Mouse (Mus musculus) embryo, embryonic 10 days (tissue): Measurements from ENCODE around the gene Ciao2a.
A peak's percentile ranks its signal among the peaks of the same experiment; 100 is the strongest.

Experiments
- DNase-seq: peaks from one replicate; pipeline ENCODE4 v3.0.0-alpha.2; 2015; ENCODE audit warnings: low spot score

Ciao2a gene

DNA sequence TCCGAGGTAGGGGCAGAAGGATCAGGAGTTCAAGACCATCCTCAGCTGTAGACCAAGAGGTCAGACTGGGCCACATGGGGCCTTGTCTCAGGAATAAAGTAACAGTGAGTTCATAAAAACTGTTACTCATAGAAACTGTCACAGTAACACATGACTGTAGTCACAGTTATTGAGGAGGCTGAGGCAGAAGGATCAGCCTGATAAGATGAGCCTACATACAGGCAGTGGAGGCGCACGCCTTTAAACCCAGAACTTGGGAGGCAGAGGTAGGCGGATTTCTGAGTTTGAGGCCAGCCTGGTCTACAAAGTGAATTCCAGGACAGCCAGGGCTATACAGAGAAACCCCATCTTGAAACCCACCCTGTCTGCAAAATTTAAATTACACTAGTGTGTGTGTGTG, 6.3 kb upstream of the Ciao2a start:
- no peak for DNase-seq

DNA sequence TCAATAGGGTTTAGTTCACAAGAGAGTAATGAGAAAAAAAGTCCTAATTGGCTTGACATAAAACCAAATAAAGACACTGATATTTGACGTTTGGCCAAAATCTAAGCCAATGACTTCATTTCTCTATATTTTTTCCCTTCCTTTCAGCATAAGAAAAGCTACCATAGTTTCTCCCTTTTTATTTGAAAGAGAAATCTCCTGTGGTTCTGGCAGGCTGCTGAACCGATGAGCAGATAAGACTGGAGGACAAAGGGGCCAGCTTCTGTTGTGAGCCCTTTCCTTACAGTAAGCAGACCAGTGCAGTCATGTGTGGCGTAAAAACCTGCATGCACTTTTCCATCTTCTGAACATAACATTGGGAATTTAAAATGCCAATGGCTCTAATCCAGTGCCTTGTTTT, 5.5 kb upstream of the Ciao2a start:
- no peak for DNase-seq

DNA sequence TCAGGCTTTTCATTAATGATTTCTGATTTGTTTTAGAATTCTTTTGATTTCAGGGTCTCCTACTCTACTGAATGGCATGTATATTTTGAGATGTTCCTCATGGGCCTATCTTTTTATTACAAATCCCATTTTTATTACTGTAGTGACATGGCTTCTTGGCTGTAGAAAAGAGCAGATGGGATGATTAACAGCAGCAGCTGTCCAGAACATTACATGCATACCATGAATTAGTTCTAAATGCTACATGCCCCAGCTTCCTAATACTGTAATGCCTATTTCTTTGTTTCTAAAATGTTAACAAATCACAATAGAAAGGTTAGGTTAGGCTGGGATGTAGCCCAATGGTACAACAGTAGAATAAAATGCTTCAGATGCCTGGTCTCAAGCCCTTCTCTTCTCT, 5.0 kb upstream of the Ciao2a start:
- DNase-seq = no peak

DNA sequence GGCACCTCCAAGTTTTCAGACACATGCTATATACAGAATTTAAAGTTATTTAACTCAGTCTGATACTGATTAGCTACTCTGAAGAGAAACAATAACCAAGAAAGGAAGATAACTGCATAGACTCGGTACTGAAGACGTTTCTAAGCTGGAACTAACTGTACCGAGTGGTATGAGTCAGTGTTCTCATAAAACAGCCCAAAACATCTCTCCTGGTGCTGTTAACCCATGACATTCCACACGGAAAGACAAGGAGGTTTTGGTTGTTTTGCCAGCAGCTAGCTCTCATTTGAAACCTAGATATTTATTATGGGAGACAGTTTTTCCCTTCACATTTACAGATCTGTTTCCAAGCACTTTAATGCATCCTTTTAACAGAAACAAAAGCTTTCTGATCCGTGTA, 2.8 kb upstream of the Ciao2a start:
- no peak for DNase-seq

DNA sequence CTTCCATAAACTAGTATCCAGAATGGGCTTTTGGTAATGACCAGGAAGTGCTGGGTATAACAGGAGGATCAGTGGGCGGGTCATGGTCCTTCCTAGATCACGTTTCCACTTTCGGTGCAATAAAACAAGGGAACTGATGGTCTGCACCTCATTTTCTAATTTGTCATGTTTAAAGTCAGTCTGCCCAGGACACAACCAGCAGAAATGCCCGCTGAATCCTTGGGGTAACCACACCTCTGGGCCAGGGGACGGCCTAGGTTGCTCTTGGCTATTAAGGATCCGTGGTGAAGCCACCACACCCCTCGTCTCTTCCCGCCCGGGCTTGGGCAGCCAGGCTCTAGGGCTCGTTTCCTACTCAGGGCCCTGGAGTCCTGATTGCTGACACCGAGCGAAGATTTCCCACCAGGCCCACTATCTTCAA, 2.3 kb upstream of the Ciao2a start:
- peak; percentile 49 for DNase-seq

DNA sequence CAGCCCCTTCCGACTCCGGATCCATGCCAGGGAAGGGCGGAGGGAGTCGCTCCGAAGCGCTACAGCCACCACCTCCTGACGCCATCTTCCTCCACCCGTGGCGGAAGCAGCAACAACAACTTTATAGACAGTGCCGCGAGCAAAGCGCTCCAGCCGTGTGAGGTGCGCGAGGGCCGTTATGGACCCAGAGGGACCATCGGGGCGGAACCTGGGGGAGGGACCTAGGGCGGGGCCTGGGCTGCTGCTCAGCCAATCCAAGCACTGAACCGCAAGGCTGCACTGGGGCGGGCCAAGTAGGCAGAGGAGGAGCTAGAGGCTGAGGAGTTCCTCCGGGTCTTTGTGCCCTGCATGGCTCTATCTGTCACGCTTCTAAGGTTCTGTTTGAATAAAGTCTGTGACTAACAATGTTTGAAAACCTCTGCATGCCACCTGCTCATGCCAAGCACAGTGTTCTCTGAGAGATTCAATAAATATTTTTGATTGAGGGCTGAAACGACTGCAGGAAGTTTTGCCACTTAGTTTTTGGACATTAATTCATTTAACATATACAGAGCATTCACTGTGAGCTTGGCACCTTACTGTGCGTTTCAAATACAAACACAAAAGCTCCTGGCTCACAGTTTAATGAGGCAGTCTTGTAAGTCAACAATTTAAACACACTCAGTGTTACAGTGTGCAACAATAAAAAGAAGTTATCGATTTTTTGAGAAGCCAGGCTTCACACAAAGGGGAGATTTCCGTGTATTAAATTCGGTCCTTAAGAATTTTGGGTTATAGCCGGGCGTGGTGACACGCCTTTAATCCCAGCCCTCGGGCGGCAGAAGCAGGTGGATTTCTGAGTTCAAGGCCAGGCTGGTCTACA, 1.5 kb upstream of the Ciao2a start:
- peak; percentile 97 for DNase-seq

DNA sequence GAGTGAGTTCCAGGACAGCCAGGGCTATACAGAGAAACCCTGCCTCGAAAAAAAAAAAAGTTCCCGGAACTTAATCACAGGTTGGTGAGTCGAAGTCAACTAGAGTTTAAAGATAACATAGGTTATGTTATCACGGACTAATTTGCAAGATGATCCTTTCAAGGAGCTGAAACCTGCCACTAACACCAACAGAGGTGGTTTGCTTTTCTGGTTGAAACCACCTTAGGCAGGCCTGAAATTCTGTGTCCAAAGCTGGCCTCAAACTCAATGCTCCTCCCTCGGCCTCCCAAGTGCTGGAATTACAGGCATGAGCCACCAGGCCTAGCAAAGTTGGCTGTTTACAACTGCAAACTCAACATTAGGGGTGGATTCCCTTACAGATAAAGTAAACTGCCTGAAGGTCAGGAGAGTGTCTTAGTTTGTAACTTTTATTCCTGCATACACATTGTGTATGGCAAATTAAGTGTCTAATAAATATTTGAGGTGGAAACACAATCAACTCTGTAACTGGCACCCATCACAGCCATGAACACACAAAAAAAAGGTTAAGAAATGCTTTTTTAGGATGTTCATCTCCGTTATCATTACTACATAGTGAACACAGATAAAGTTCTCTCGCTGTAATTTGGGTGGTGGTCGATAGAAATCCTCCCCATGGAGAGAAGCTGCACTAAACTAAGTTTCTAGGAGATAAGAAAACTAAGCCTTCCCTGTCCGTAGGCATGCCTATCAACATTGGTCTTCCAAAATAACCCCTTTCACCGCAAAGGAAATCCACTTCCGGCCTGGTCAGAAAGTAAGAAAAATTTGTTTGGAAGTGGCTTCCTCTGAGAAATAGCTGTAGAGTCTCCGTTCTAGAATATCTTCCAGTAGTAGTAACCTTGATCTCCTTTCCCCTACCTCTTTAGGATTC, 612 bp upstream of the Ciao2a start:
- peak; percentile 8 for DNase-seq

DNA sequence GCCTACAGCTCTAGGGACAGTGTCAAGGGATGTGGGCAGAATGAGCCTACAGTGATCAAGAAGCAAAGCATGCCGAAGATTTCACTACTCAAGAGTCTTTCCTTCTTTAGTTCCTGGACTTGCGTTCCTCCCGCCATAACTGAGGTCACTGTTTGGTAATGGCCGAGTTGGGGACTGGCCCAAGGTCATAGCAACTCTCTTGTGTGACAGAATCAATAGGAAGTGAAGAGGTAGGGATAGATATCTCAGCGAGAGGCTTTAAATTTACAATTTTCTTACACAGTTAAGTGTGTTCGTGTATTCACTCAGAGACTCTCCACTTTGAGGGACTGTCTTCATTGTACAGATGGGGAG, 759 bp downstream of the Ciao2a start:
- DNase-seq = peak; percentile 23

DNA sequence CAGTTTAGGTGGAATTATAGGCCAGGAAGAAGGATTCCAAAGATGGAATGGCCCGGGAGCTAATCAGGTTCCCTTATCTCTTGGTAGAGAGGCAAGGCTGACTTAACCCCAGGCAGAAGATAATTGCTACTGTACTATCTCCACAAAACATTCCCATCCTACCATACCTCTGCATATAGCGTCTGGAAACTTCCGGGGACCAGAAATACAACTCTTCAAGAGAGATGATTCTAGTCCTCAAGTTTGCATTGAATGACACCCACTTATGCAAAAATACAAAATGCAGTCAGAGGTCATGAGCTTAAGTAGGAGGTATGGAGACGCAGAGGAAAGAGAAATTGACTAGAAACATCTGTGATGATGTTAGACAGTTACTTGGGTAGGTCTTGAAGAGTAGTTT, 1.5 kb downstream of the Ciao2a start:
- DNase-seq = no peak

DNA sequence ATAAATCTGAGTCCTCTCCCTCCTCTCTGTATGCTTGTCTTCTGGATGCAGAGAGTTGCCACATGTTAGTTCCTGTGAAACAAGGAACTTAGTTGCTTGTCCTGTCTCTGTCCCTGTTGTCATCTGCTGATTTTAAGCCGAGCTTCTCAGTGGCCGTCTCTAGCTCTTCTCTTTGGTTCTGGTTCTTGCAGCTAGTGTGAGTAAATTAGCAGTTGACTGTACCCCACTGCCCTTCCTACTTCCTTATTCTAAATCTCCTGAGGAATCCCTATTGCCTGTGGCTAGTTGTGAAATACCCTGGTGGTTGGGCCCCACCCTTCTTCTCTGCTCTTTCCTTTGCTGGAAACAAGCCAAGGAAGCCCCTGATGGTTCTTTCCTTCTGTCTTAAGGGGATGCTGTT, 5.1 kb downstream of the Ciao2a start:
- no peak for DNase-seq

DNA sequence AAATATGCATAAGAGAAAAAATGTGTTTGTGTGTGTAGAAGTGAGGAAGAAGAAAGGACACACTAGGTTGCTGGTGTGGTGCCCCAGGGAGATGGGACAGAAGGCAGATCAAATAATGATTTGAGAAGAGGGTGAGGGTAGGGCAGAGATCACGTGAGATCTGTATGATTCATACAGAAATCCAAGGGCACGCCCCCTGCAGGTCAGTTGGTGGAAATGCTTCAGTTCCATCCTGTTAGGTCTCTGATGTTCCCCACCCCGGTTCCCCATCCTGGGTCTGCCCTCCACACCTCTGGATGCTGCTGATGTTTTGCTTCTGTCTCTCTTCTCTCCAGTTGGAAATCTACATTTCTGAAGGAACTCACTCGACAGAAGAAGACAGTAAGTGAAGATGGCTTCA, 9.6 kb downstream of the Ciao2a start:
- DNase-seq = peak; percentile 41

DNA sequence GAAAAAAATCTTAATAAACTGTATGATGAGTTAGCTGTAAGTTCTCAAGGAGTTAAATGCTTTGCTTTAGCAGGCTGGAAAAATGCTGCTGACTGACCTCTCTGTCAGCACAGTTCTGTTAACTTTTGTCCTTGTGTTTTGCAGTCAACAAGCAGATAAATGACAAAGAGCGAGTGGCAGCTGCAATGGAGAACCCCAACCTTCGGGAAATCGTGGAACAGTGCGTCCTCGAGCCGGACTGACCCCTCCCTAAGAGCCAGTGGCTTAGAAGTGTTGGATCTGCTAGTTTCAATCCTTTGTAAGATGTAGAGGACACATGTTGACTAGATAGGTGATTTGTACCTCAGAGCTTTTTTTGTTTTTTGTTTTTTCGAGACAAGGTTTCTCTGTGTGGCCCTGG, 11.8 kb downstream of the Ciao2a start:
- no peak for DNase-seq

GRCm38 (mm10) chr9:66142265-66142664, 15.9 kb downstream of the Ciao2a start:
- no peak for DNase-seq

- peak; percentile 92 for DNase-seq
Observed at GRCm38 (mm10) chr9:66144248-66144647, 17.8 kb downstream of the Ciao2a start.

- no peak for DNase-seq
Observed at GRCm38 (mm10) chr9:66146141-66146540, 19.7 kb downstream of the Ciao2a start.

GRCm38 (mm10) chr9:66152011-66152410, 25.6 kb downstream of the Ciao2a start:
- DNase-seq = no peak

DNA sequence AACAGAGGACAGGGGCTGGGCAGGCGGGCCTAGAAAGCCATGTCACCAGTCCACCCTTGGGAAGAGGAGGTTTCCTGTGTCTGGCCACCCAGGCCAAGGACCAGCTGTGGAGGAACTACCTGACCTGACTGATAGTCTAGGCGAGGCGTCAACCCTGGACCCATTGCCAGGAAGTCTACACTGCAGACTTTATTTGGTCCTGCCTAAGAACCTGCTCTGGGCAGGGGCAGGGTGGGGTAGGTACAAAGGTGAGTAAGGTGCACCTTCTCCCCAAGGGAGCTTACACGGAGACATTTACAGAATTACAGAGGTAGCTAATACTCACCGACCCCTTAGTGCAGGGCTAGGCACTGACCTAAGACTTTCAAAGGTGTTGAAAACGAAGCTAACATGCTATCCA, 27.2 kb downstream of the Ciao2a start:
- DNase-seq = no peak

DNA sequence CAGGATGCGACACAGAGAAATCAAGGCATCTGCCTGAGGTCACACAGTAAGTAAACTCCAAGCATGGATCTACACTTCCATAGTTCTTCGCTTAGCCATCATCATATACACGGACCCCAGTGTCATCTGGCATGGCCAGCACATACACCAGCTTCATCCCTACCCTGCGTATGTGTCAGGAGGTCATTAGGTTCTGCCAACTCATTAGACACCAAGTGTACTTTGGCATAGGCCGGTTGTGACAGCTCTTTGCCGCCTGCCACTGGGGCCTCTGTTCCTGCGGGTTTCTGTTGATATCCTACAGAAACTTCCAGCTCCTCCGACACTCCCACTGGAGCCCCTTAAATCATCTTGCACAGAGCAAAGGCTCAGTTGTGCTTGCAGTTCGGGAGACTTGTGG, 27.6 kb downstream of the Ciao2a start:
- DNase-seq = no peak

GRCm38 (mm10) chr9:66155534-66155933, 29.1 kb downstream of the Ciao2a start:
- DNase-seq = no peak

- peak; percentile 75 for DNase-seq
Observed at GRCm38 (mm10) chr9:66157958-66158830, 31.8 kb downstream of the Ciao2a start, which contains the start of gene Dapk2. Dapk2 (plus strand) TSS chr9:66158223.

DNA sequence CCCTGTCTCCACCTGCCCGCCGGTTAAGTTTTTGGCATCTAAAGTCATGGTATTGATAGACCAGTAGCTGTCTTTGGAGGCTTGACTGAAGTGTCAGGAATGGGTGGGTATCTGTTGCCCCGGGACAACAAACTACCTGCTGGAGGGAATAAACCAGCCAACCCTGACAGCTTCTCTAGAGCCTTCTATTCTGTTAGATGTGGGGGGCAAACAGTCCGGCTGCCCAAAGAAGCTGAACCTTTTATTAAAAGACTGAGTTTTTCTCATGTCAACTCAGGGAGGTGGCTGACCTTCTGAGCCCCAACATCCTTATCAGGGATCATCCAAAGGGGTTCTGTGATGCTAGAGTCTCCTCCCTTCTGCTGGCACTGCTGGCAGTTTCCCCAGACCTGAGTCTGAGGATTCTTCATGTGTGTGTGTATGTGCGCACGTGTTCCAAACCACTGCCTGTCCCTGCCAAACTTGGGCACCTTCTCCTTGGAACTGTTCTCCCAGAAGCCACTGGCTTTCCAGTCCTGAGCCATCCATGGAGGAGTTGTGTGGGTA, 32.5 kb downstream of the Ciao2a start:
- DNase-seq = no peak

GRCm38 (mm10) chr9:66160155-66160554, 33.7 kb downstream of the Ciao2a start:
- DNase-seq = no peak
